Mouse (Mus musculus): ENCODE measurements around the gene Tmem116. TPM values are rescaled to one million over a fixed set of nuclear protein-coding genes. Genes with fewer than 3 reads are reported as not detected.

Tmem116 gene
- total and polyA plus RNA-seq, 2 experiments, result 0.20 TPM; not detected in 1

GRCm38 (mm10) chr5:121453743-121454502 is 2.2 kb downstream of the Tmem116 start:
- TF ChIP-seq CTCF (IDR thresholded peaks at IDR 0.05; ENCODE audit: low read depth, low read length) (no peak), POLR2A (IDR thresholded peaks at IDR 0.05; ENCODE audit: extremely low read depth, insufficient read depth, low read length) (no peak)
- H3K79me2 ChIP-seq (ENCODE audit: control insufficient read depth, insufficient read depth, low read length), result no peaks in the 10 kb centered on the region; the same call in 1 of the 2 replicates
- no peak overlapping the region for H3K4me3 ChIP-seq (ENCODE audit: insufficient read depth, low read depth, low read length)
- H3K9ac ChIP-seq (ENCODE audit: low read depth, low read length), result no peak overlapping the region
- no peaks in the 10 kb centered on the region for H3K27me3 ChIP-seq (ENCODE audit: control insufficient read depth, insufficient read depth, low read length)
- no peak overlapping the region for H3K27ac ChIP-seq (replicated peaks; ENCODE audit: insufficient read depth, low read depth, low read length)
- no peaks in the 10 kb centered on the region for H3K36me3 ChIP-seq (ENCODE audit: control insufficient read depth, insufficient read depth, low read length)
- H3K4me1 ChIP-seq (ENCODE audit: control insufficient read depth, insufficient read depth, low read length), result peaks cover 9% of the 10 kb centered on the region
- no peak for DNase-seq (ENCODE audit: extremely low read depth, low read depth, low spot score)
- WGBS, result 89% methylated on average over 13 of the region's 13 CpGs

- H3K27ac ChIP-seq (replicated peaks; ENCODE audit: insufficient read depth, low read depth, low read length), result no peak overlapping the region
- H3K79me2 ChIP-seq (ENCODE audit: control insufficient read depth, insufficient read depth, low read length), result no peaks in the 10 kb centered on the region
- no peak for DNase-seq (ENCODE audit: extremely low read depth, low read depth, low spot score)
- H3K36me3 ChIP-seq (ENCODE audit: control insufficient read depth, insufficient read depth, low read length), result no peaks in the 10 kb centered on the region
- H3K4me1 ChIP-seq (ENCODE audit: control insufficient read depth, insufficient read depth, low read length), result peaks cover 9% of the 10 kb centered on the region
- no peak overlapping the region for H3K4me3 ChIP-seq (ENCODE audit: insufficient read depth, low read depth, low read length)
- H3K27me3 ChIP-seq (ENCODE audit: control insufficient read depth, insufficient read depth, low read length), result no peaks in the 10 kb centered on the region
- WGBS, result 83% methylated on average over 3 of the region's 3 CpGs
- TF ChIP-seq CTCF (IDR thresholded peaks at IDR 0.05; ENCODE audit: low read depth, low read length) (no peak), POLR2A (IDR thresholded peaks at IDR 0.05; ENCODE audit: extremely low read depth, insufficient read depth, low read length) (no peak)
- H3K9ac ChIP-seq (ENCODE audit: low read depth, low read length), result no peak overlapping the region
Observed at GRCm38 (mm10) chr5:121454503-121454782, 2.8 kb downstream of the Tmem116 start.

GRCm38 (mm10) chr5:121455510-121456265 is 4.0 kb downstream of the Tmem116 start:
- H3K27me3 ChIP-seq (ENCODE audit: control insufficient read depth, insufficient read depth, low read length), result no peaks in the 10 kb centered on the region
- H3K27ac ChIP-seq (replicated peaks; ENCODE audit: insufficient read depth, low read depth, low read length), result no peak overlapping the region
- H3K36me3 ChIP-seq (ENCODE audit: control insufficient read depth, insufficient read depth, low read length), result no peaks in the 10 kb centered on the region
- no peak overlapping the region for H3K9ac ChIP-seq (ENCODE audit: low read depth, low read length)
- no peak for DNase-seq (ENCODE audit: extremely low read depth, low read depth, low spot score)
- TF ChIP-seq CTCF (IDR thresholded peaks at IDR 0.05; ENCODE audit: low read depth, low read length), result no peak
- TF ChIP-seq POLR2A (IDR thresholded peaks at IDR 0.05; ENCODE audit: extremely low read depth, insufficient read depth, low read length), result no peak
- WGBS, result 75% methylated on average over 9 of the region's 9 CpGs
- no peak overlapping the region for H3K4me3 ChIP-seq (ENCODE audit: insufficient read depth, low read depth, low read length)
- H3K79me2 ChIP-seq (ENCODE audit: control insufficient read depth, insufficient read depth, low read length), result no peaks in the 10 kb centered on the region
- peaks cover 3% of the 10 kb centered on the region for H3K4me1 ChIP-seq (ENCODE audit: control insufficient read depth, insufficient read depth, low read length)

DNA sequence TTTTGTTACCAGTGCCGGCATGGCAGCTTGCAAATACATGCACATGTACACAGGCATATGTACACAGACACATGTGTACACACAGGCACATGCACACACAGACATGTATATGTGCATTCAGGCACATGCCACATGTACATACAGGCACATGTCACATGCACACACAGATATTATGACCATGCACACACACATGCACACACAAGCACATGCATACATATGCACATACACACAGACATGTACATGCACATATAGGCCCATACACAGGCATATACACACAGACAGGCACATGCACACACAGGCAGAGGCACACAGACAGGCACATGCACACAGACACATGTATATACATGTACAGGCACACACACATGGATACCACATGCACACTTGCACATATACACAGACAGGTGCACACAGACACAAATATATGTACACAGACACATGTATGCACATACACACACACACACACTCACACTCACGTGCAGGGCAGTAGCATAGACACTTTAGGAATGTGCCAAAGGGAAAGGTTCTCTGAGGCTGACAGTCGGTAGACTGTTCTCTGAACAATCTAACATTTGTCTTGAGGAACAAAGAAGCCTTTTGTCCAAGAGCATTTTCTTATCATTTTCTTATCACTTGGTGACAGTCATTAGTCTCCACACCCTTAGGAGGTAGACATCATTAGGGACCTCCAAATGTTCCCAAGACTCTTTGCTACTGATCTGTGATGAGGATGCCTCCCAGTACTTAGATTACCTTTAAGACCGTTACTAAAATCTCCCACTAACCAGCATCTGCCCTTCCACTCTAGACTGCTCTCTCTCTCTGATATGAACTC is 9.9 kb downstream of the Tmem116 start:
- TF ChIP-seq CTCF (IDR thresholded peaks at IDR 0.05; ENCODE audit: low read depth, low read length), result no peak
- DNase-seq (ENCODE audit: extremely low read depth, low read depth, low spot score), result no peak
- Histone ChIP-seq H3K27ac (replicated peaks; ENCODE audit: insufficient read depth, low read depth, low read length) (no peak overlapping the region), H3K36me3 (ENCODE audit: control insufficient read depth, insufficient read depth, low read length) (no peaks in the 10 kb centered on the region), H3K4me3 (ENCODE audit: insufficient read depth, low read depth, low read length) (no peak overlapping the region), H3K4me1 (ENCODE audit: control insufficient read depth, insufficient read depth, low read length) (no peaks in the 10 kb centered on the region), H3K27me3 (ENCODE audit: control insufficient read depth, insufficient read depth, low read length) (no peaks in the 10 kb centered on the region), H3K9ac (ENCODE audit: low read depth, low read length) (no peak overlapping the region), H3K79me2 (ENCODE audit: control insufficient read depth, insufficient read depth, low read length) (no peaks in the 10 kb centered on the region)
- 82% methylated on average over 4 of the region's 4 CpGs for WGBS

GRCm38 (mm10) chr5:121462171-121462502 is 10.4 kb downstream of the Tmem116 start:
- no peak overlapping the region for H3K27ac ChIP-seq (replicated peaks; ENCODE audit: insufficient read depth, low read depth, low read length)
- H3K27me3 ChIP-seq (ENCODE audit: control insufficient read depth, insufficient read depth, low read length), result no peaks in the 10 kb centered on the region
- DNase-seq (ENCODE audit: extremely low read depth, low read depth, low spot score), result no peak
- H3K4me1 ChIP-seq (ENCODE audit: control insufficient read depth, insufficient read depth, low read length), result no peaks in the 10 kb centered on the region
- H3K4me3 ChIP-seq (ENCODE audit: insufficient read depth, low read depth, low read length), result no peak overlapping the region
- WGBS, result 50% methylated on average over 1 of the region's 1 CpGs
- H3K79me2 ChIP-seq (ENCODE audit: control insufficient read depth, insufficient read depth, low read length), result no peaks in the 10 kb centered on the region
- H3K9ac ChIP-seq (ENCODE audit: low read depth, low read length), result no peak overlapping the region
- no peak for TF ChIP-seq CTCF (IDR thresholded peaks at IDR 0.05; ENCODE audit: low read depth, low read length)
- no peak for TF ChIP-seq POLR2A (IDR thresholded peaks at IDR 0.05; ENCODE audit: extremely low read depth, insufficient read depth, low read length)
- H3K36me3 ChIP-seq (ENCODE audit: control insufficient read depth, insufficient read depth, low read length), result no peaks in the 10 kb centered on the region

Measured in liver, adult 2 months (tissue).